Mouse (Mus musculus): ENCODE data around the gene Swsap1. TPM values are rescaled to one million over a fixed set of nuclear protein-coding genes. Genes with fewer than 3 reads are reported as not detected.
A peak's percentile ranks its signal among the peaks of the same experiment; 100 is the strongest.

Gene Swsap1
- total RNA-seq, 2 experiments from 2014 or later: 7.6 to 9.9 TPM

- no peak for ATAC-seq (replicated peaks; ENCODE audit: poor library complexity, severe bottlenecking)
These were observed 21.5 kb upstream of the Swsap1 start for GRCm38 (mm10) chr9:21934021-21934420.

GRCm38 (mm10) chr9:21935466-21936131 is 20.0 kb upstream of the Swsap1 start:
- no peak for ATAC-seq (replicated peaks; ENCODE audit: poor library complexity, severe bottlenecking)

GRCm38 (mm10) chr9:21936692-21937570 is 18.6 kb upstream of the Swsap1 start, which contains the start of gene Plppr2:
Gene Plppr2, plus strand, starts transcription at chr9:21937033.
- ATAC-seq (replicated peaks; ENCODE audit: poor library complexity, severe bottlenecking): peak; percentile 99

GRCm38 (mm10) chr9:21937711-21938175 is 17.8 kb upstream of the Swsap1 start:
- ATAC-seq (replicated peaks; ENCODE audit: poor library complexity, severe bottlenecking): no peak

- ATAC-seq (replicated peaks; ENCODE audit: poor library complexity, severe bottlenecking): no peak
These were observed 17.2 kb upstream of the Swsap1 start for GRCm38 (mm10) chr9:21938234-21938855.

- ATAC-seq (replicated peaks; ENCODE audit: poor library complexity, severe bottlenecking): no peak
These were observed 12.5 kb upstream of the Swsap1 start for GRCm38 (mm10) chr9:21943046-21943445.

GRCm38 (mm10) chr9:21943638-21944037 is 11.9 kb upstream of the Swsap1 start:
- no peak for ATAC-seq (replicated peaks; ENCODE audit: poor library complexity, severe bottlenecking)

GRCm38 (mm10) chr9:21944267-21944666 is 11.3 kb upstream of the Swsap1 start:
- ATAC-seq (replicated peaks; ENCODE audit: poor library complexity, severe bottlenecking): peak; percentile 39

- ATAC-seq (replicated peaks; ENCODE audit: poor library complexity, severe bottlenecking): peak; percentile 25
These were observed 7.9 kb upstream of the Swsap1 start for GRCm38 (mm10) chr9:21947540-21948130.

GRCm38 (mm10) chr9:21948146-21948545 is 7.4 kb upstream of the Swsap1 start:
- no peak for ATAC-seq (replicated peaks; ENCODE audit: poor library complexity, severe bottlenecking)

- no peak for ATAC-seq (replicated peaks; ENCODE audit: poor library complexity, severe bottlenecking)
These were observed 6.8 kb upstream of the Swsap1 start for GRCm38 (mm10) chr9:21948790-21949189.

- ATAC-seq (replicated peaks; ENCODE audit: poor library complexity, severe bottlenecking): peak; percentile 83
These were observed 5.2 kb upstream of the Swsap1 start for GRCm38 (mm10) chr9:21950322-21950721.

- ATAC-seq (replicated peaks; ENCODE audit: poor library complexity, severe bottlenecking): no peak
These were observed 3.6 kb upstream of the Swsap1 start for GRCm38 (mm10) chr9:21951977-21952376.

- ATAC-seq (replicated peaks; ENCODE audit: poor library complexity, severe bottlenecking): no peak
These were observed 2.0 kb upstream of the Swsap1 start for GRCm38 (mm10) chr9:21953600-21953999.

GRCm38 (mm10) chr9:21954635-21955034 is 920 bp upstream of the Swsap1 start:
- ATAC-seq (replicated peaks; ENCODE audit: poor library complexity, severe bottlenecking): no peak

- peak; percentile 20 for ATAC-seq (replicated peaks; ENCODE audit: poor library complexity, severe bottlenecking)
These were observed 358 bp upstream of the Swsap1 start for GRCm38 (mm10) chr9:21955225-21955569.

GRCm38 (mm10) chr9:21958372-21958771 is 2.8 kb downstream of the Swsap1 start:
- ATAC-seq (replicated peaks; ENCODE audit: poor library complexity, severe bottlenecking): no peak

GRCm38 (mm10) chr9:21959244-21959643 is 3.7 kb downstream of the Swsap1 start:
- ATAC-seq (replicated peaks; ENCODE audit: poor library complexity, severe bottlenecking): no peak

GRCm38 (mm10) chr9:21960135-21960534 is 4.6 kb downstream of the Swsap1 start:
- ATAC-seq (replicated peaks; ENCODE audit: poor library complexity, severe bottlenecking): no peak

- no peak for ATAC-seq (replicated peaks; ENCODE audit: poor library complexity, severe bottlenecking)
These were observed 5.1 kb downstream of the Swsap1 start for GRCm38 (mm10) chr9:21960558-21961208.
